ENCODE assay signal across 8 mouse cellular contexts in genomic region chr7:100848744-100849143, GRCm38 (mm10). TPM values are rescaled to one million over a fixed set of nuclear protein-coding genes. Genes with fewer than 3 reads are reported as not detected.
DNase-seq lines count a peak whose midpoint lies in the region; ATAC-seq and TF ChIP-seq lines count a peak whose summit lies in the region.
"Had no signal": no experiment of that assay in that cellular context is flagged by ENCODE, and none has a peak within 500 bp of the region (broad histone marks: within the 10 kb centered on the region; RNA-seq: fewer than 3 reads in every experiment).

No protein-coding gene starts in this region.

- H3K36me3 ChIP-seq in lung, postnatal 0 days (ENCODE audit: insufficient read depth, low read length) = no peaks in the 10 kb centered on the region

- no peak for TF ChIP-seq EP300 in lung, postnatal 0 days (IDR thresholded peaks at IDR 0.05)

- no peak overlapping the region for H3K27ac ChIP-seq in lung, postnatal 0 days (ENCODE audit: low read length)
- H3K27ac ChIP-seq: heart, embryonic 13.5 days had no signal

- peak; percentile 56 to 71 for DNase-seq in urinary bladder, postnatal 36 days (ENCODE audit: low spot score in 2 of 2)
- no peak for DNase-seq in urinary bladder, adult 2 months (ENCODE audit: low spot score)
- DNase-seq in adrenal gland, postnatal 14 days = peak; percentile 83
- DNase-seq in layer of hippocampus, adult 11-12 months (ENCODE audit: low spot score) = peak; percentile 89
- peak; percentile 71 for DNase-seq in lung, postnatal 0 days (ENCODE audit: low spot score)
- DNase-seq in right cerebral cortex, postnatal 4 days = peak; percentile 79

- 40% methylated on average over 6 of the region's 6 CpGs for WGBS in lung, postnatal 0 days

- no peak overlapping the region for H3K4me2 ChIP-seq in lung, postnatal 0 days (replicated peaks; ENCODE audit: low read depth, low read length)
- H3K4me2 ChIP-seq: heart, embryonic 13.5 days had no signal

- no peak overlapping the region for H3K9ac ChIP-seq in lung, postnatal 0 days (replicated peaks; ENCODE audit: low read depth)
- H3K9ac ChIP-seq: heart, embryonic 13.5 days had no signal

- H3K9me3 ChIP-seq in lung, postnatal 0 days (ENCODE audit: low read length) = no peaks in the 10 kb centered on the region
- H3K9me3 ChIP-seq: heart, embryonic 13.5 days had no signal

- ATAC-seq in erythroblast, adult 5-6 weeks (replicated peaks; ENCODE audit: low FRiP score, poor library complexity, severe bottlenecking) = 0 out of 2 replicates have a peak, but pooled peaks have one; percentile 25
- no peak for ATAC-seq in lung, postnatal 0 days

- no peak overlapping the region for H3K4me3 ChIP-seq in lung, postnatal 0 days (ENCODE audit: low read depth, low read length)
- H3K4me3 ChIP-seq: heart, embryonic 13.5 days had no signal

- peak; percentile 82 for TF ChIP-seq CTCF in lung, postnatal 0 days (IDR thresholded peaks at IDR 0.05)

- H3K27me3 ChIP-seq in lung, postnatal 0 days (replicated peaks; ENCODE audit: insufficient read depth, low read length) = no peaks in the 10 kb centered on the region
- H3K27me3 ChIP-seq: heart, embryonic 13.5 days had no signal

- 0 out of 2 replicates have a peak, but pooled peaks cover 7% of the 10 kb centered on the region for H3K4me1 ChIP-seq in lung, postnatal 0 days (ENCODE audit: insufficient read depth, low read depth, low read length)

RNA-seq across cellular contexts. Expression of gene Relt, which starts 14.5 kb away (rescaled TPM):
- polyA plus RNA-seq in urinary bladder, adult 2 months (2012; rRNA removed) = 2.2 TPM in 2 replicates
- 3.1 and 5.8 TPM in 2 replicates for total RNA-seq in adrenal gland, postnatal 14 days (2021)
- 12.1 and 12.9 TPM in 2 replicates for total RNA-seq in erythroblast, adult 5-6 weeks (2015; ENCODE audit: low replicate concordance)
- 11.6 and 14.8 TPM in 2 replicates for total RNA-seq in erythroblast, adult 5-6 weeks (2017; ENCODE audit: low replicate concordance)
- polyA plus RNA-seq in lung, postnatal 0 days (2015; fragmentation: Nextera tagmentation; extraction: Ambion mirVana) = 2.8 and 3.8 TPM in 2 replicates
